Mouse (Mus musculus): Measurements from ENCODE around the gene Ndrg4.
A peak's percentile ranks its signal among the peaks of the same experiment; 100 is the strongest.
"Not testable (repeated sequence)": the region's sequence is repeated elsewhere in the genome, so short reads cannot be mapped to it uniquely, and the experiment has no call there.

Gene Ndrg4

DNA sequence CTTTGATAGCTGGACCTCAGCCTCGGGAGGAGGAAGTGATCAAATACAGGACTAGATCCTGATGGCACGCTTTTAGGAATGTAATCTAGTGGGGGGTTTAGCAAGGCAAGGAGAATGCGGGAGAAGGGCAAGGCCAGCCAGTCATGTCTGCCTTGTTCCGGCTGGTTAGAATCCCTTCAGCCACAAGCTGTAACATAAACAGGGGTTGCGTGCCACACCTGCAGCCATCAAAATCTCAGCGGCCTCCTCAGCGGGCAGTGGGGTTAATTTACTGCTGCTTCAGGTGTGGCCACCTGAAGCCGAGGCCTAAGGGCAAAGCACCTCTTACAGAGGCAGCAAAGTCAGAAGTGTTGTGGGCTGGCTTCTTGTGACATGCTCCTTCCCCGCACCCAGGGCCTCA, at the start of gene Ndrg4:
Gene Ndrg4, plus strand, starts transcription at position 350 of the 400 bp plus-strand sequence.
- DNase-seq, result no peak

DNA sequence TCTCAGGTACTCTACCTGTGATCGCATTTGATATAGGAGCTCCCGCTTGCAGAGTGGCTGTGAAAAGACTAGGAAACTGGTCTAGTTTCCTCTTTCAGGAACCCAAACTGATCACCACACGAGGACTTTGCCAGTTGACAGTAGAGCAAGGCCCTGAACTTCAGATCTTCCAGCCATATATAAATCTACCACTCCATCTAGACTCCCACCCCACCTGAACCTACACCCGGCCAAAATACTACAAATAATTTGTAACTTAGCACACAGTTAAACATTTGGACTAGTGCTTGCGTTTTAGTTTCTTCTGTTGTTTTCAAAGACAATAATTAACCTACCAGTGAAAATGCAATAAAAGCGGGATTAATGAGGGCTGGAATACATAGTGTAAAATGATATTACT, 43.9 kb upstream of the Ndrg4 start:
- no peak for DNase-seq

DNA sequence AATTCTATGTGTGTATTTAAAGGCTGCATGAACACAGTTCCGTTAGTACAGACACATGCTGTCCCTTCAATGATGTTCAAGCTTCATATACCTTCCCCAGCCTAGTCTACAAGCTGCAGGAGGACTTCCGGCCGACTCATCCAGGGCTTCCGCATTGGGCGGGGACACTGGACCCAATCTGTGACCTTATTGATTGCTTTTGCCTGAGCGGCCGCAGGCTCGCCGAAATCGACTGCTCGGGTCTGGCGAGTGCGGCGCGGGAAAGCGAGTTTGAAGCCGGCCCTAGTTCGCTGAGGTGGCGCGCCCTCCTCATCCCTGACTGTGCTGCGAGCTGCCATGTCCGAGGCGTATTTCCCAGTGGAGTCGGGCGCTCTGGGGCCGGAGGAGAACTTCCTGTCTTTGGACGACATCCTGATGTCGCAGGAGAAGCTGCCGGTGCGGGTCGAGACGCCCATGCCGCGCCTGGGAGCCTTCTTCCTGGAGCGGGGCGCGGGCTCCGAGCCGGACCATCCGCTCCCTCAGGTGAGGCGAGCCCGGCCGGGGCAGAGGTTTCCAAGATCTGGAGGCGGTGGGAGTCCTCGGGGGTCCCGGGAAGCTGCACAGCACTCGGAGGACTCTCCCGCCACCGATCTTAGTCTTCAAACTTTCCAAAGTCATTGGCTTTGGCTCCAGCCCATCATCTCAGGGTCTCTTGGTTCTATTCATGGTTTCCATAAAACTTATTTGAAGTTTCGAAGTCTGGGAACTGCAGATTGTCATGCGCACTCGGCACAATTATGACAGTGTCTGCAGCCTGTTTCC, 43.3 kb upstream of the Ndrg4 start, which contains the start of gene Gins3:
Gene Gins3, plus strand, starts transcription at position 192 of the 801 bp plus-strand sequence.
- peak; percentile 92 for DNase-seq

DNA sequence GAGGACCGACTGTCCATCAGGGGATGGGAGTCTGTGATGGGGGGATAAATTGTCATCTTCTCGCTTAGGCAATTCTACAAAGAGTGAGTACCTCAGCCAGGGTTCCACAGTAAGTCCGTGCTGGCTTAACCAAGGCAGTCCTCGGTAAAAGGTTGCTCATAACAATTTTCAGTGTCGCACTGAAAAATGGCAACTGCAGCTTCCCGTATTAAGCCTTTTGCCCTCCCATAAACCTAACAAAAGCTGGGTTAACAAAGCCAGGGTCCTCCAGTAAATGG, 42.8 kb upstream of the Ndrg4 start:
- DNase-seq, result no peak

DNA sequence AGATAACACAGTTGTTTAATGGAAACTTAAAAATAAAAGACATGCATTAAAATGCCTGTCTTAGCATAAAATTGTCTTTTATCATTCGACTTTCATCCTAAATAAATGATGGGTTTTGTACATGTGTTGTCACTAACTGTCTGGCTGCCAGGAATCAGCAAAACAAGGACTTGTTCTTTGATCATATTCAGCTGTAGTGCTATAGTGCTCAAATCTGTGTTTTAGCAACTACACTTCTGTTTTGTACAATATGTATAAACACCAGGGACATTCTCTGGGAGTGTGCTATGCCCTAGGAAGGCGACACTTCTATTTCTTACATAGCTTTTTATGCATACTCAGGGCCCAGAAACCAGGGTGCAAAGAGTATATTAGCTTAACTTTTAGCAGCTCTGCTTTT, 31.8 kb upstream of the Ndrg4 start:
- DNase-seq, result no peak

DNA sequence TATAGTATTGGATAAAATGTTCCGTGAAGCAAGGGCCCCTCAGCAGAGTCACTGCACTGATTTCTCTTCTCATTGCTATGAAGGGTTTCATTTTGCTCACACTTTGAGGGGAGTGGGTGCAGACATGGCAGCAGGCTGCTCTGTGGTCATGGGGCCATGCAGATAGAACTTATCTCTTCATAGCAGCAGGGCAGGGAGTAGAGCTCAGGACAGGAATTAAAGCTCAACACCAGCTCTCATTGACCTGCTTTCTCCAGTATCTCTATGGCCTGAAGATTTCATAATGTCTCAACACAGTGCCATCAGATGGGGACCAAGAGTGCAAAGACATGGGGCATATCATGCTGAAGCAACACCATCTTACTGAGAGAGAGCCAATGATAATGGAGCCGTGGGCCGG, 28.5 kb upstream of the Ndrg4 start:
- DNase-seq, result no peak

DNA sequence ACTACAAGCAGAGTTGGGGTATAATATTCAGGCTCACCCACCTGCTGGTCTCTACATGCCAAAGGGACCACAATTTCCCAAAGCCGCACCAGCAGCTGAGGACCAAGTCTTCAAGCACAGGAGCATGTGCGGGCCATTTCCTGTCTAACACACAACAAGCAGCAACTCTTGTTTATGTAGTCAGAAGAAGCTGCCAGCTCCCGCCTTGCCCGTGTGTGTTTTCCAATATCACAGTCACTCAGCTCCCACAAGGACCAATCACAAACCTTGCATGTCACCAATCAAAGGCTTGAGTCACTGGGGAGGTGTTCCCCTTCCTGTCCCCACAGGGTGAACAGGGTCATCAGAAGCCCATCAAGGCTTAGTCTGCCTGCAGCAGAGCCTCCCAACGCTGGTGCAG, 23.4 kb upstream of the Ndrg4 start:
- DNase-seq, result no peak

DNA sequence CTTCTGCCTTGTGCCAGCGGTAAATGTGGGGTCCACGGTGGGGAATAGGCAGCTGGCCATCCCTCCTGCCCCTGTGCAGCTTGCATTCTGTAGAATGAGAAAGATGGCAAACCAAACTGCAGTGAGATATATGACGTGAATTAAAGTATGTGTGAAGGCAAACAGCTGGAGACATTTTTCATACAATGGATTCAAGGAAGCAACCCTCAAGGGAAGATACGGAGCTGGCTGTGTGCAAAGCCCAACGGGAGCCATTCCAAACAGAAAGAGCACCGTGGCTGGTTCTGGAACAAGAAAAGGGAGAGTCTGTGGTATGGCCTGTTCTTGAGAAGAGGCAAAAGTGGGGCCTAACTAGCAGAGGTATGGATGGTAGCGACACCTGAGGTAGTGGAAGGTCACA, 20.9 kb upstream of the Ndrg4 start:
- DNase-seq, result no peak

DNA sequence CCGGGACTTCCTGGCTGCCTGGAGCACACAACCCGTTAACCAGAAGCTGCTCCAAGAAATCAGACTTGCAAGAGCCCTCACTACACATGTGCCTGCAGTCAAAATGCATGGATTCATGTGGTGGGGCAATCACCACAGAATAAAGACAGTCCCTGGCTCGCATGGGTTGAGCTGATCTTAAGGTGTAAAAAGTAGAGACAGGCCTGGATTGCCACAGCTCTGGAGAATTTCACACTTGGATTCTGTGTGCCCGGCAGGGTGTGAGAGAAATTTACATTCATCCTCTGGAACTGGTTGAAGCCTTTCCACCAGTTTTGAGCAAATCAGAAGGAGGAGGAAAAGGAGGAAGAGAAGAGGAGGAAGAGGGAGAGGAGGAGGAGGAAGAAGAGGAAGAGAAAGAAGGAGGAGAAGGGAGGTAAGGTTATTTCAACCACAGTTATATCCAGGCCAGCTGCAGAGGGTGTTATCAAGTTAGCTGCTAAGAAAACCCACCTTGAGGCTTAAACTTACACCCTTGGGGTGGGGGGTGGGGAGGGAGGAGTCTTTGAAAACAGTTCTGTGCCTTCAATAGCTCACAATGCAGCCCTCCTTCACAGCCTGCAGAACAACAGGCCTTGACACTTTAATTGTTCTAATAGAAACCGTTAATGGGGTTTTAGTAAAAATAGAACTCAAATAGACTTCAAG, 20.3 kb upstream of the Ndrg4 start:
- DNase-seq, result no peak

DNA sequence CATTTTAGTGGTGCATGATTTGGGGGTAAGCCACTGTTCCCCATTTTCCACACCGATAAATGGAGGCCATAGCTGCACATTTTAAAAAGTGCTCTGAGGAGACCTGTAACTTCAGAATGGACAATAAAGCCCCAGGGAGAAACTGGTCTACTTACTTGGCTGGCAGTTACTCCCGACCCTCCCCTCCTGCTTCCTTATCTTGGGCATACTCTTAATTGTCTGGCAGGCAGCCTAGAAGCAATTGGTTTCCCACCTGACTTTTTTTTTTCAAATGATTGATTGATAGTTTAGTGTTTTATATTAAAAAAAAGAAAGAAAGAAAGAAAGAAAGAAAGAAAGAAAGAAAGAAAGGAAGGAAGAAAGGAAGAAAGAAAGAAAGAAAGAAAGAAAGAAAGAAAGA, 19.3 kb upstream of the Ndrg4 start:
- DNase-seq, result no peak

DNA sequence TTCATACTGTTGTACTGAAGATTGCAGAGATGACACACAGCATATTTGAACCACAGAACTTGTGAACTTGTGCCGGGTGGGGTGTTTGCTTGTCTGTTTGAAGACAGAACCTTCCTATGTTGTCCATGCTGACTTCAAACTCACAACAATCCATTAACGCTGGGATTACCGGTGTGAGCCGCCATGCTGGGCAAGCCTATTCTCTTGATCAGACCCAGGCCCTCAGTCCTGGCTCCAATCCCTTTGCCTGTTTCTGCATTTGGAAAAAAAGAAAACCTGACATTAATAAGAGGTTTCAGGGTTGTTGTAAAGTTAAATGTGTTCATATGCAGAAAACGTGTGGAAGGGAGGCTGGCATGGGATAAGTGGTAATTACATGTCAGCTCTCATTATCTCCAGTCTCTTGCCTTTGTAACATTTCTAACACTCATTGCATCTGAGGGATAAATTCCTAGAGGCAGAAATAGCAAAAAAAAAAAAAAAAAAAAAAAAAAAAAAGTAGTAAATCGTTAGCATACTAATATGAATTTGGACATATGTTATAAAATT, 16.4 kb upstream of the Ndrg4 start:
- DNase-seq, result no peak

DNA sequence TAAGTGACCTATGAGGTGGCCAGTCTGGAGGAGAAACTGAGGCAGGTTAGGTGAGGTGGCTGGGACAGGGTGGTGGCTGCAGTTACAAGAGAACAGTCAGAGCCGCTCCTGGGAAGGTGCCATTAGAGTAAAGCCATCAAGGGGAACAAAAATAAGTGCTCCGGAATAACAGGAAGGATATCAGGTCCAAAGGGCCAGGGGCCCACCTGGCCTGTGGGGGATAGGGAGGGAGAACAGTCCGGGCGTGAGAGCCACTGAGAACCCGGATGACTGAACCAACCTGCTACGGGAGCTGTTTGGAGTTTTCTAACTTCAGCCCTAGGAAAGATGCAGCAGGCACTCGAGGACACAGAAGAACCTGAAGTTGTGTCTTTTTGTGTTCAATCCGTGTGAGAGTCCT, 15.7 kb upstream of the Ndrg4 start:
- no peak for DNase-seq

DNA sequence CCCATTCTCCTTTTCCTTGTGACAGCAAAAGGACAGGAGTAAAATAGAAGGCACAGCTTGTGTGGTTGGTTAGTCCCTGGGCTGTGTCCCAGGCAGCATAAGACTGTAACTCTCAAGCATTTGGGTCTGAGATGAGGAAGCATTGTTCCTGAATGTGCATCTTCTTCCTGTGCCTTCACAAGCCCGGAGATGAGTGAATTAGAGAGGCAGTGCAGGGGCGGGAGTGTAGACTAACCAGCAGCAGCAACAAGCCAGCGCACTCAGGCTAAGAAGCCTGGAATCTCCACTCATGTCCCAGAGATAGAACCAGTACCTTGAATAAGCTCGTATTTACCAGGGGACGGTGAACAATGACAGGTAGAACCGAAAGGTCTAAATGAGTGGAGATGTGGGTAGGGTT, 15.2 kb upstream of the Ndrg4 start:
- no peak for DNase-seq

DNA sequence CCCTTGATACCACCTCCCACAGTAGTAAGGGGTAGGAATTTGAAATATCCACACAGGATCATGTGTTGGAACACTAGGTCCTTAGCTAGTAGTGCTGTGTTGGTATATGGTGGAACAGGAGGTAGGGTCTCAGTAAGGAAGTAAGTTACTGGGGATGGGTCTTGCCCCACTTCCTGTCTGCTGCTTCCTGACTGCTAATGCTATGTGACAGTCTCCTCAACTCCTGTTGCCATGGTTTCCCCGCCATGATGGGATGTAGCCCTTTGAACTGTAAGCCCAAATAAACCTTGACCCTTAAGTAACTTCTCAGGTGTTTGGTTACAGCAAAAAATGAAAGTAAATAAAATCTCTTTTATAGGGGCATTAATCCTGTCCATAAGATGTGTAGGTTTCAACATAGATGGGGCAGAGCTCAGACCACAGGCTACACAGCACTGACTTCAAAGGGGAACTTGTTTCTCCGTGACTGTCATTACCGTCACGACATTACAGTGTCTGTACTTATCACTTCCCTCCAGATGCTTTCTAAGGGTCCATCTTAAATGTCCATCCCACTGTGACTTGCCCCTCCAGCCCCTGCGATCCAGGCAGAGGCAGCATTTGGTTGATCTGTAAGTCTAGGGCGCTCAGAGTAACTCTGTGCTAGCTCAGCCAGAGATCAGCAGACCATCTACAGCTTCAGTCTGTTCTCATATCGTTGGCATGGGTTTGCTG, 13.7 kb upstream of the Ndrg4 start:
- no peak for DNase-seq

DNA sequence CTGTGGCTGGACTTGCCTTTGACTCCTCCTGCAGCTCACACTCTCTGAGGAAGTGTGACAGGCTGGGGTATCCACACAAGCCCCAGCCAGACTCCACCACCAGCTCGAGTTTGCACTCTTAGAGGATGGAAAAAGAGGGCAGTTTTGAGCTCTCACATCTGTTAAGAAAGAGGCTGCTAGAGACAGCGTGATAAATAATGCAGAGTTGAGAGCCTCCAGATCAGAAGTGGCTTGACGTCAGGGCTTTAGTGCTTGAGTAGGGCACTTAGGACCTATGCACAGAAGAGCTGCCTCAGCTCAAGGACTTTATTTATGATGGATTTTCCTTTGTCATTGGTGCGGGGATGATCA, 13.2 kb upstream of the Ndrg4 start:
- no peak for DNase-seq

DNA sequence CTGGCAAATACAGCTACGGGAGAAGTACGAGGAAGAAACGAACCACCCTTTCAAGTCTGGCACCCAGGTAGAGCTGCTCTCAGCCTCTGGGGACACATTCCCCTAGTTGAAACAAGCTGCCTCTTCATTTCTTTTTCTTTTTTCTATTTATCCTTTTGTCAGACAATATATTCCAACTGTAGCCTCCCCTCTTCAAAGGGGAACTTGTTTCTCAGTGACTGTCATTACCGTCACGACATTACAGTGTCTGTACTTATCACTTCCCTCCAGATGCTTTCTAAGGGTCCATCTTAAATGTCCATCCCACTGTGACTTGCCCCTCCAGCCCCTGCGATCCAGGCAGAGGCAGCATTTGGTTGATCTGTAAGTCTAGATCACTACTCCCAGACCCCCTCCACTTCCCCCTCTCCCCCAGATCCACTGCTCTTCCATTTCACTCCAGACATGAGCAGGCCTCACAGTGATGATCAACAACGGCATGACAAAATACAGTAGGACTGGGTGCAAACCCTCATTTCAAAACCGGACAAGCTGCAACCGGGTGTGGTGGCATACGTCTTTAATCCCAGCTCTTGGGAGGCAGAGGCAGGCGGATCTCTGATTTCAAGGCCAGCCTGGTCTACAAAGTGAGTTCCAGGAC, 10.8 kb upstream of the Ndrg4 start:
- DNase-seq, result not testable (repeated sequence)

DNA sequence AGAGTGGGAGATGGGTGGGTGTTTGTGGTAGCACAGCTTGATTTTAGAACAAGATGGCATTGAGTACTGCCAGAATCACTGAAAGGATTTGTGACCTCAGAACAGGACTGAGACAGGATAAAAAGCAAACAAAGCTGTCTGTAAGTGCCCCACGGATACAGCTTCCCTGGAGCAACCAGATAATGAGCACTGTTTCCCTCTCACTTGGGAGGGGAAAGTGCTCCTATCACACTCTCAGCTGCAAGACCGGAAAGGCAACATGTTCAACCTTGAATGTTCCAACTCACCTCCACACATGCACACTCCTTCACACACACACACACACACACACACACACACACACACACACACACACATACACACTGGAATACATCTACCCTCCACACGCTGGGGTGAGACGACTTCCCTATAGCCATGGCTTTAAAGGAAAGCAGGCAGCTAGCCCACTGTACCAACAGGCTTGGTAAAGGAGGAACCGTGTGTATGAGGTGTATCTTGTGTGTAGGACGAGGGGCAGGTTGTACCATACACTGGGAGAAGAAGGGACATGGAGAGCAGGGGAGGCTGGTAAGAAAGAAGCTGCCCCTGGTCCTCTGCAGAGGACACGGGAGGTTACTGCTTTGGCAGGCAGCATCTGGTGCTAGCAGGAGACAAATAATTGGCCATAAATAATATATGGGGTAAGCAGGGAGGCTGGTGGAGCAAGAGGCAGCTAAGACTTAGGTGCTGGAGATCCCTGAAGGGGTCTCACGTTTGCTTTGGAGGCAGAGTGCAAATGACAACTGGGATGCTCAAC, 8.4 kb upstream of the Ndrg4 start:
- no peak for DNase-seq

DNA sequence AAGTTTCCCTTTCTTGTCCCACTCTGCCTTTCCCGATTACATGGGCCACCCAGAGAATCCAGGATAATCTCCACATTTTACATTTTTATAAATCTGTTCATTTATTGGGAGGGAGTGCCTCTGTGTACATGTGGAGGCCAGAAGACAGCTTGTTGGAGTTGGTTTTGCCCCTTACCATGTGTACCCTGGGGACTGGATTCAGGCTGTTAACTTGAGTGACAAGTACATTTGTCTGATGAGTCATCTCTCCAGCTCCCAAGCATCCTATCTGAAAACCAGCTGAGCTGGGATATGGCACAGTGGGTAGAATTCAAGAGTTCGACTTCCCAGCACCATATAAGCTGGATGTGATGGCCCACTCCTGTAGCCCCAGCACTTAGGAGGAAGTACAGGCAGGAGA, 6.8 kb upstream of the Ndrg4 start:
- DNase-seq, result no peak

DNA sequence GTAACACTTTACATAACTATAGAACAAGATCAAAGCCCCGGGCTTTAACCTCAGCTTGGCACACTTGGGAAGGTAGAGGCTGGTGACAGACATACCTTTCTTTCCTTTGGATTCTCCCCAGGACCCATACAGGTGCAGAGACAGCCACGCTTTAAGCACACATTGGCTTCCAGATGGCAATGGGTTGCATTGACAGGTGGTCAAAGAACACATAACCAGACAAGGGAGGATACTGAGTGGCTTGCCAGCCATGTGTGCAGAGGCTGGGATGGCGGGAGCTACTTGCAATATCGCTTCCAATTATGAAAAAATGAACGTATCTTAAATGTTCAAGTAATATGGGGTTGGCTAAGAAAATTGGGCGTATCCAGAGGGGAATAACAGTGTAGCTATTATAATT, 4.9 kb upstream of the Ndrg4 start:
- no peak for DNase-seq

DNA sequence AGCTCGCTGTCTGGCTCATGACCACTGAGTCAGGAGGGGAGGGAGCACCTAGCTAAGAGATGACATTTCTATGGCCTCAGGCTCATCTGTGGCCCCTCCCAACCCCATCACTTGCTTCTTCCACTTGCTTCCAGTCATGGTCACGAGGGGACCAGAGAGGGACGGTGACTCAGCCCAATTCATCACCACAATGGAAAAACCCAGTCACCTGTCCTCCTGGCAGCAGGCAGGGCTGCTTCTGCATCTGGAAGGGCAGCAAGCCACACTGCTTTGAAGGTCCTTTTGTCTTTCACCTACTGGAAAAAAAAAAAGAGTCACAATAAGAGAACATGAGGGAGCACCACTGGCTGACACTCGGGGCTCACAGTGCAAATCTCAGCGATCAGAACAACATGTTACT, 4.0 kb upstream of the Ndrg4 start:
- DNase-seq, result no peak

DNA sequence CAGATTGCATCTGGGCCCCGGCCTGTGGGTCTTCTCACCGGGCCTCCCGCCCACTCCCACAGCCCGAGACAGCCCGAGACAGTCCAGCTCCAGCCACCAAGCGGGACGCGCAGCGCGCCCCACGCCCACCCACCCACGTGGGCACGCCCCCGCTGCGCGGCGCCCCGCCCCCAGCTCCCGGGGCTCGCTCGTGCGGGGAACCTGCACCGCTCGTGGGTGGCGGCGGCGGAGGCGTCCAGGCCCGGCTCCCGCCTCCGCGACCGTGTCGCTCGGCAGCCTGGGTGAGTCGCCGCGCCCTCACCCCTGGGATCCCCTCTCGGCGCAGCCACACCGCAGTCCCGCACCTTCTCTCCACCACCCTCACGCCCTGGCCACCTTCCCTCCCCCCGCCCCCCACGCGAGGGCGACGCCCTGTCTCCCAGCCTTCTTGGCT, 827 bp downstream of the Ndrg4 start:
- DNase-seq, result no peak

DNA sequence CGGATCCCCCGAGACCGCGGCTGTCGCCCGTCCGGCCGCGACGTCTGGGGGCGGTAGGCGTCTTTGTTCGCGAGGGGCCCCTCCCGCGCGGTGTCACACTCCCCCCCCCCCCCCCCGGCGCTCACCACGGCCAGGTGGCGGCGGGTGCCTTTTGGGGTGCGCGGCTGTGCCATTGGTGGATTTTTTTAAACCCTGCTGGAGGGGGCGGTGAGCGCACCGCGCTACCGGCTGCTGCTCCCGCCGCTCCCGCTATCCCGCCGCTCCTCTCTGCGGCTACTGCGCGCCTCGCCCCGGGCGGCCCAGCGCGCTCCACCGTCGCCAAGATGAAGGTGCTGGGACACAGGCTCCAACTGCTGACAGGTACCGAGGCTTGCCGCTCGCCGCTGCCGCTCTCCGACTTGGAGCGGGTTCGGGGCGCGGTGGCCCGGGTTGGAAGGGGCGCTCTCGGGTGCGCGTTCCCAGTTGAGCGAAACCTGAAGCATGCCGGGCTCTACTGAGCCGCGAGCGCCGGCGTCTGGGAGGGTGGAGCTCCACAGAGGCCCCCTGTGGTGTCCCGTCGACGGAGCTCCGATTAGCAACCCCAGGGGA, 1.3 kb downstream of the Ndrg4 start:
- DNase-seq, result no peak
